Mouse (Mus musculus) mouse embryonic stem cell (cell line): ENCODE measurements around the gene Gm45713.

Source experiments
- in situ Hi-C, 2 experiments: fragments of 300-500 bp; cut with MboI; formaldehyde crosslinking; loops; 1 replicate in 1 of 2; 3 replicates in 1 of 2; pipeline ENCODE4 v1.14.3; 2019 to 2020; ENCODE audit warnings: low sequenced_read_pairs in 2 of 2, low pct_unique_long_range_greater_than_20kb in 1 of 2, mixed read lengths in 1 of 2; ENCODE audit not compliant: unreplicated experiment in 1 of 2

Gene Gm45713

DNA sequence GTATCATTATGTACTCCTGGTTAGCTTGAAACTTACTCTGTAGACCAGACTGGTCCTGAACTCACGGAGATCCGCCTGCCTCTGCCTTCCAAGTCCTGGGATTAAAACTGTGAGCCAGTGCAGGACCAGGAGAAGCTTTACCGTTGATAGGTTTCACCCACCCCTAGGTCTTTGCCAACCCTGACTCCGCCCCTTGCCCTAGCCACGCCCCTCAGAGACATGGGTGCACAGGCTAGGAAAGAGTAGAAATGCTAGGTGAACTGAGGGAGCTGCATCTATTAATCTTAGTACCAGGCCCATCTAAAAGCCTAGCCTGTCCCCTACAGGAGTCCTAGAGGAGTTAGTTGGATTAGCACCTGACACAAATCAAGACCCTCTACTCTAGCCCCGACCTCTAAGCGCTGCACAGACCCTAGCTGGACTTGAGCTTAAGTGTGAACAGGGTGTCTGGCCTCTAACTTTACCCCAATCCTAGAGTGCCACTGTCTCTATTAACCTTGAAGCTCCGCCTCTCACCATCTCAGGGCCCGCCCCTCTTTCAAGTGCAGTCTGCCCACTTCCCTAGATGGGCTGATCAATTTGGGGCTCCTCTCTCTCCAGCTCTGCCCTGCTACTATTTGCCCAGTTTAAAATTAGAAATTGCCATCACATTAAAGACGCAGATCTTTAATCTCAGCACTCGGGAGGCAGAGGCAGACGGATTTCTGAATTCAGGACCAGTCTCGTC, 45.6 kb downstream of the Gm45713 start:
- in situ Hi-C loops = no loop called here

DNA sequence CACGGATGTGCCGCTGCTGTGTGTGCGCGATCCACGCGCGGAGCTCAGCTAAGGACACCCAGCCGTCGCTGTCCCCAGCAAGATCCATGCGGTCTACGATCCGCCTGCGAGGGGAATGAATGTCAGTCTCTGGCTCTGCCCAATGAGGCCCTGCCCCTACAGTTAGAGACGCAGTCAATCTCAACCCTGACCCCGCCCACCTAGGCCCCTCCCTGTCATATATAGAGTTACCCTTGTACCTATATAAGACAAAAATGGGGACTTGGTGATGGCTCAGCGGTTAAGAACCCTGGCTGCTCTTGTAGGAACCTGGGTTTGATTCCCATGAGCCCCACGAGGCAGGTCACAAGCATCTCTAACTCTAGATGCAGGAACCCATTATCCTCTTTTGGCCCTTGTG, 47.4 kb downstream of the Gm45713 start:
- in situ Hi-C loops = no loop called here

DNA sequence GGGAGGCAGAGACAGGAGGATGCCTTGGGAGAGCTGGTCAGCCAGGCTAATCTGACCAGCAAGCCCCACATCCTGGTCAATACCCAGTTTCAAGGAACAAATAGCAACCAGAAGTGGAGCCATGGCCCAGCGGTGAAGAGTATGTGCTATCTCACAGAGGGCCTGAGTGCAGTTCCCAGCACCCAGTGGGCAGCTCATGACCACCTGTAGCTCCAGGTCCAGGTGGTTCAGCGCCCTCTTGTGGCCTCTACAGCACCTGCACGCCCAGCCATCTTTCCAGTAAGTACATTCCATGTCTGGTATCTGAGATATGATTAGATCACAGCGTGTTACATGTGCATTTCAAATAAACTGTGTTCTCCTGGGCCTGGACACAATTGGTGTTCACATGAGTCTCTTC, 49.9 kb downstream of the Gm45713 start:
- in situ Hi-C loops = no loop called here

DNA sequence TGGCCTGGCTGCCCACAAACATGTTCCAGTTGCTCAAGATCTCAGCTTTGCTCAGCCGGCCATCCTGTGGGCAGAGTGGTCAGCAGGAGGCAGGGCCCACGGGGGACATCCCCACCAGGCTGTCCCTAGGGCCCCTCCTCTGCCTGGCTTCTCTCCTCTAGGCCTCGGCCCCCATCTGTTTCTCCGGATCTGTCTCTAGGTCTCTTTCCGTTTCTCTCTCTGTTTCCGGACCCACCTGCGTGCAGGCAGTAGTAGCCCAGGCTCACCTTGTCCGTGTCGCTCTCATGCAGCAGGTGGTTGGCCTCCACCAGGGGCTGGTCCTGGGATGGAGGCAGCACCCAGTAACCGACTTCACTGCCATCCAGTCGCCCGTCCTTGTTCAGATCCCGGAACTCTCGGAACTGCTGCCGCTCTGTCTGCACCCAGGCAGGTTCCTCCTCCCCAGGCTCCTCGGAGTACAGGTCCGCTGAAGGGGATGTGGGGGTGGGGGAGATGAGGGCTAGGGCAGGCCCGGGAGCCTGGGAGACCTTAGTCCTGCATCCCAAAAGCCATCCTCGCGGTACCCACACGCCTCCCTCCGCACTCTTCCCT, 52.6 kb downstream of the Gm45713 start:
- in situ Hi-C loops = no loop called here

DNA sequence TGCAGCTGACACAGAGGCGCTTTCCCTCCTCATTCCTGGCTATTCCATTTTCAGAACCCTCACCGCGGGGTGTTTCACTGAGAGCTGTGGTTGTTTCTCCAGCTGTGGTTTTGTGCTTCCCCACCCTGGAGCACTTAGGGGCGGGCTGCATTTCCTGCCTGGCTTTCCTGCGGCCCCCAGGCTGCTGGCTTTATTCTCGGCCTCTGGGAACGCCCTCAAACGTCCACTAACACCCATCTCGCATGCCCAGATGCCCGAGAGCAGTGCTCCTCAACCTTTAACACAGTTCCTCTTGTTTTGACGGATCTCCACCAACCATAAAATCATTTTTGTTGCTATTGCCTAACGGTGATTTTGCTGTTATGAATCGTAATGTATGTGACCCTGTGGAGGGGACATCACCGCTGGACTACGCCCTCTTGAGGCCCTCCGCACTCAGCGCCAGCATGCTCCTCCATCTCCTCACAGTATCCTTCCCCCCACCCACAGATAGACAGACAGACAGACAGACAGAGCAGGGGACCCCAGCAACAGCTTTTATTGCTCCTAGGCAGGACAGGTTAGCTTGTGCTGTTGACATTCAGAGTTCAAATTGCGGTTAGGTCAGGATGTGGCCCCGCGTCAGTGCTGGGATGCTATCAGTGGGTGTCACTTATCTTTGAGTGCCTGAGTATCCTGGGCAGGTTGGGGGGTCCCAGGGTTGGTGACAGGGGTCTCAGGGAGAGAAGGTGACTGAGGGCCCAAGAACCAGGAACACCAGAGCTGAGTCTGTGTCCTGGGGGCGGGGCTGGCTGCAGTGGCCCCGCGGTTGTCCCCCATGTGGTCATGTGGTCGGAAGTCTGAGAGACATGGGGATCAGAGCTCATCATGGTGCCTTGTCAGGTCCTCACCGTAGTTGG, 53.4 kb downstream of the Gm45713 start:
- in situ Hi-C loops = no loop called here

DNA sequence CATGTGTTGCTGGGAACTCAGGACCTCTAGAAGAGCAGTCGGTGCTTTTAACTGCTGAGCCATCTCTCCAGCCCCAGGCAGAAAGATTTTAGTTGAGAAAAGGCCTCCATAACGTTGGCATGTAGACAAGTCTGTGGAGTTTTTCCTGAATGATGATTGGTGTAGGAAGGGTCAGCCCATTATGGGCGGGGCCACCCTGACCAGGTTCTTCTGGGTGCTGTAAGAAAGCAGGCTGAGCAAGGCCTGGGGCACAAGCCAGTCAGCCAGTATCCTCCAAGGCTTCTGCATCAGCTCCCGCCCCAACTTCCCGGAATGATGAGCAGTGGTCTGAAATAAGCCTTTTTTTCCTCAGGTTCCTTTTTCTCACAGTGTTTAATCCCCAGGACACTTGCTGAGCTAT, 55.0 kb downstream of the Gm45713 start:
- in situ Hi-C loops = no loop called here

DNA sequence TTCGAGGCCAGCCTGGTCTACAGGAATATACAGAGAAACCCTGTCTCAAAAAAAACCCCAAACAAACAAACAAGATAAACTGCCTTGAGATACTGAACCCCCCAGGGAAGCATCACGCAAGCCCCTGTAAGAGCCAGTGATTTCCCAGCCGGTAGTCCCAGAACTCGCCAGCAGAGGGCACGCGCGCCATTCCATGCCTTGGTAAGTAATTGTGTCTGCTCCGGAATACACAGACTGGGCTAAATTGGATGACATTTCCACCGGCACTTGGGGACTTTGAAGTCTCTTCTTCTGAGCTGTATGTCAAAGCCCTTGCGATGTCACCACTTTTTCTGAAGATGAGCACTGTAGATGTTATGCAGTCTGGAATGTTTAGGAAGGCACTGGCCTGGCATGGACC, 56.2 kb downstream of the Gm45713 start:
- in situ Hi-C loops = no loop called here

DNA sequence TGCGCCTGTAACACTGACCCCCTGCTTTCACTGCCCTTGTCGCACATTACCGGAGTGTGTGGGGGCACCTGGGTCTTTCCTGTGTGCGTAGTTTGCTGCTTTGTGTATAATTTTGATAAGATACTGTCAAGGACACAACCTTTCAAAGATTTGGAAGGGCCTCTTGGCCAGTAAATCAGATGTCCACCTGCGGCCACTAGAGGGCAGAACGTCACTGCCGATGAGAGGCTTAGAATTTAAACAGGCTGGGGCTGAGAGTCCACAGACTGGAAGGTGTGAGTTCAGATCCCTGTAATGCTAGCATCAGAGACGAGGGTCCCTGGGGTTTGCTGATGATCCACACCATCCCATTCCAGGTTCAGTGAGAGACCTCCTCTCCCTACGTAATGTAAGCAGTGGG, 57.5 kb downstream of the Gm45713 start:
- in situ Hi-C loops = no loop called here

DNA sequence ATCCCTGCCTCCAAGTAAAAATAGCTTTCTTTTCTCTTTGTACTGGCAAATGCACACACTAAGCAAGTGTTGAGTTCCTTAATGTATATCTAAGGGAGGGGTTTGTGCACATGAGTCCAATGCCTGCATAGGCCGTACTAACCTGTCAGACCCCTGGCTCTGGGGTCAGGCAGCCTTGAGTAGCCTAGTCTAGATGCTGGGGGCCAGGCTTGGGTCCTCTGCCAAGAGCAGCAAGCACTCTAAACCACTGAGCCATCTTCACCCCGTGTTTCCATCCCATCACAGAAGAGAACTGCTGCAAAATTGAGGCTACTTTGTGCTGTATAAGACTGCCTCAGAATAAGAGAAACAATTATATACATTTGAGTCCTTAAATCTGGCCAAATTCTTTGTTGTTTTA, 58.2 kb downstream of the Gm45713 start:
- in situ Hi-C loops = no loop called here

DNA sequence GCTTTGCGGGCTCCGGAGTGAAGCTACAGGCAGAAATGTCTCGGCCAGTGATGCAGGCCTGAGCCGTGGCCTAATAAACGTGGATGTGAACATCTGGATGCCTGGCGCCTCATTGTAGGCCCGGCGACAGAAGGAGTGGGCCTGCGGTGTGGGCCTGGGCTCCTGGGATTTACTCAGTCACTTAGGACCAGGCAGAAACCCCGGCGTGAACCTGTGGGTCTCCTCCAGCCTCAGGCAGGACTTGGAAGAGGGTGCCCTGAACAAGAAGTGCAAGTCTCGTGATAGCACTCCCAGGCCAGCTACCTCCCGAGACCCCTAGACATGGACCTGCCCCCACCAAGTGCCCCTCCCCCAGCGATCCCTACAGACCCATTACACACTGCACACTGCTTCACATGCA, 58.7 kb downstream of the Gm45713 start:
- in situ Hi-C loops = no loop called here

DNA sequence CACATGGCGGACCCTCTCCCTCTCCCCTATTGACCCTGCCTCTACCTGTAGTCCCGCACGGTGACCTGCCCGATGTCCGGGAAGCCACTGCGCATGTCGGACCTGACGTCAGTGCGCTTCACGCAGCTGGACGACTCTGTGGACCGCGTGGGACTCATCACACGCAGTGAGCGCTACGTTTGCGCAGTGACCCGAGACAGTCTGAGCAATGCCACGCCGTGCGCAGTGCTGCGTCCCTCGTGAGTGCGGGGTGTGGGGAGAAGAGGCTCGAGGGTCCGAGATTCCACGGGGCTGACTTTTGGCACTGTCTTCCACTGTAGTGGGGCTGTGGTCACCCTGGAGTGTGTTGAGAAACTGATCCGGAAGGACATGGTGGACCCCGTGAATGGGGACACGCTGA, 59.5 kb downstream of the Gm45713 start:
- in situ Hi-C loops = no loop called here
